Mouse (Mus musculus) CH12.LX (cell line): Measurements from ENCODE around the gene Fga. TPM values are rescaled to one million over a fixed set of nuclear protein-coding genes. Genes with fewer than 3 reads are reported as not detected.

Experiments
- DNase-seq: peaks from one replicate; pipeline ENCODE4 v3.0.0-alpha.2; 2013; ENCODE audit errors: extremely low read depth
- H3K27ac ChIP-seq: 2 replicates; pipeline ENCODE4 v1.5.1; 2012; ENCODE audit warnings: low read depth, mild to moderate bottlenecking, control low read depth, moderate library complexity; ENCODE audit not compliant: insufficient read depth
- H3K27me3 ChIP-seq: replicated peaks from 2 replicates; pipeline ENCODE3; 2012; ENCODE audit warnings: inconsistent platforms
- H3K36me3 ChIP-seq, 2 experiments: replicated peaks in 1 of 2; 2 replicates each; pipeline versions ENCODE3 to v1.6.1; 2012; ENCODE audit warnings: inconsistent platforms in 1 of 2, low read length in 1 of 2, mild to moderate bottlenecking in 1 of 2, mixed read lengths in 1 of 2, moderate library complexity in 1 of 2; ENCODE audit not compliant: control insufficient read depth in 1 of 2, insufficient read depth in 1 of 2
- H3K4me1 ChIP-seq, 2 experiments: 2 replicates each; pipeline ENCODE4 v1.6.1; 2012; ENCODE audit warnings: inconsistent platforms in 1 of 2, moderate library complexity in 1 of 2; ENCODE audit not compliant: insufficient read depth in 2 of 2, control insufficient read depth in 1 of 2
- H3K4me2 ChIP-seq: 2 replicates; pipeline ENCODE4 v1.6.1; 2012; ENCODE audit warnings: low read depth, mild to moderate bottlenecking, control low read depth; ENCODE audit not compliant: poor library complexity, insufficient read depth, severe bottlenecking
- H3K4me3 ChIP-seq, 3 experiments: fragments of 150-350 bp in 1 of 3; sonication (generic) in 1 of 3; replicated peaks in 1 of 3; 2 replicates each; pipeline versions ENCODE3 to v1.5.1; 2011 to 2012; ENCODE audit warnings: low read depth in 2 of 3, low read length in 2 of 3, mild to moderate bottlenecking in 2 of 3, moderate library complexity in 2 of 3, control low read depth in 1 of 3, improper control_type of control experiment in 1 of 3, inconsistent platforms in 1 of 3, mixed read lengths in 1 of 3; ENCODE audit not compliant: poor library complexity in 1 of 3
- H3K79me2 ChIP-seq: replicated peaks from 2 replicates; pipeline ENCODE4 v1.6.1; 2012; ENCODE audit warnings: mild to moderate bottlenecking, moderate library complexity; ENCODE audit not compliant: control insufficient read depth, poor library complexity, insufficient read depth, severe bottlenecking; ENCODE audit errors: extremely low read depth
- H3K9ac ChIP-seq: 2 replicates; pipeline ENCODE4 v1.6.1; 2012; ENCODE audit warnings: low read depth, mild to moderate bottlenecking, control low read depth, moderate library complexity; ENCODE audit not compliant: insufficient read depth
- H3K9me3 ChIP-seq: replicated peaks from 2 replicates; pipeline ENCODE3; 2012; ENCODE audit warnings: low read length, inconsistent platforms, mixed read lengths
- BHLHE40 ChIP-seq: IDR thresholded peaks from 2 replicates; pipeline ENCODE4 v1.6.1; 2011; ENCODE audit warnings: mild to moderate bottlenecking, low read depth, low read length, improper control_type of control experiment
- CHD1 ChIP-seq: IDR thresholded peaks from 2 replicates; pipeline ENCODE4 v1.6.1; 2012; ENCODE audit warnings: low read depth, low read length, improper control_type of control experiment, inconsistent platforms
- CTCF ChIP-seq, 2 experiments: IDR thresholded peaks in 1 of 2; conservative IDR thresholded peaks in 1 of 2; 2 replicates each; pipeline ENCODE4 v1.5.1; 2011 to 2012; ENCODE audit warnings: low read depth in 2 of 2, low read length in 2 of 2, improper control_type of control experiment in 1 of 2, inconsistent platforms in 1 of 2, mild to moderate bottlenecking in 1 of 2, moderate library complexity in 1 of 2
- ELF1 ChIP-seq: IDR thresholded peaks from 2 replicates; pipeline ENCODE4 v1.6.1; 2014; ENCODE audit warnings: low read depth, mild to moderate bottlenecking, inconsistent platforms, low read length, improper control_type of control experiment
- GABPA ChIP-seq: IDR thresholded peaks from 2 replicates; pipeline ENCODE4 v1.6.1; 2012; ENCODE audit warnings: low read depth, low read length, improper control_type of control experiment, inconsistent platforms; ENCODE audit not compliant: insufficient replicate concordance
- HCFC1 ChIP-seq: IDR thresholded peaks from 2 replicates; pipeline ENCODE4 v1.6.1; 2012; ENCODE audit warnings: low read depth, mild to moderate bottlenecking, inconsistent platforms, low read length, improper control_type of control experiment
- IRF4 ChIP-seq: IDR thresholded peaks from 2 replicates; pipeline ENCODE4 v1.6.1; 2014; ENCODE audit warnings: low read depth, mild to moderate bottlenecking, inconsistent platforms, low read length, improper control_type of control experiment
- JUN ChIP-seq: IDR thresholded peaks from 2 replicates; pipeline ENCODE4 v1.6.1; 2011; ENCODE audit warnings: low read depth, mild to moderate bottlenecking, low read length, improper control_type of control experiment, moderate library complexity; ENCODE audit not compliant: insufficient read depth
- KAT2A ChIP-seq: IDR thresholded peaks from 2 replicates; pipeline ENCODE4 v1.6.1; 2012; ENCODE audit warnings: low read length, improper control_type of control experiment, inconsistent platforms; ENCODE audit not compliant: insufficient replicate concordance
- MAX ChIP-seq: IDR thresholded peaks from 2 replicates; pipeline ENCODE4 v1.6.1; 2011; ENCODE audit warnings: low read length, improper control_type of control experiment
- MEF2A ChIP-seq: IDR thresholded peaks from 2 replicates; pipeline ENCODE4 v1.6.1; 2014; ENCODE audit warnings: low read depth, mild to moderate bottlenecking, inconsistent platforms, low read length, improper control_type of control experiment, borderline replicate concordance
- MYC ChIP-seq: IDR thresholded peaks from 2 replicates; pipeline ENCODE4 v1.6.1; 2011; ENCODE audit warnings: low read depth, mild to moderate bottlenecking, improper control_type of control experiment, low read length
- NRF1 ChIP-seq: IDR thresholded peaks from 2 replicates; pipeline ENCODE4 v1.6.1; 2014; ENCODE audit warnings: low read depth, mild to moderate bottlenecking, inconsistent platforms, low read length, improper control_type of control experiment, moderate library complexity
- PAX5 ChIP-seq: IDR thresholded peaks from 2 replicates; pipeline ENCODE4 v1.6.1; 2012; ENCODE audit warnings: low read length, inconsistent platforms, mixed read lengths
- POLR2A ChIP-seq: IDR thresholded peaks from 2 replicates; pipeline ENCODE4 v1.6.1; 2011; ENCODE audit warnings: low read depth, mild to moderate bottlenecking, improper control_type of control experiment, low read length
- POLR2AphosphoS2 ChIP-seq: IDR thresholded peaks from 2 replicates; pipeline ENCODE4 v1.6.1; 2011; ENCODE audit warnings: low read depth, low read length, improper control_type of control experiment
- RAD21 ChIP-seq: IDR thresholded peaks from 2 replicates; pipeline ENCODE4 v1.6.1; 2011; ENCODE audit warnings: low read depth, mild to moderate bottlenecking, low read length, improper control_type of control experiment, moderate library complexity
- RCOR1 ChIP-seq: conservative IDR thresholded peaks from 2 replicates; pipeline ENCODE4 v1.6.1; 2012; ENCODE audit warnings: low read depth, mild to moderate bottlenecking, inconsistent platforms, low read length, improper control_type of control experiment
- SIN3A ChIP-seq: IDR thresholded peaks from 2 replicates; pipeline ENCODE4 v1.6.1; 2012; ENCODE audit warnings: low read length, improper control_type of control experiment, inconsistent platforms
- SMC3 ChIP-seq: IDR thresholded peaks from 2 replicates; pipeline ENCODE4 v1.6.1; 2011; ENCODE audit warnings: low read depth, low read length, improper control_type of control experiment
- TBP ChIP-seq: conservative IDR thresholded peaks from 2 replicates; pipeline ENCODE4 v1.6.1; 2011; ENCODE audit warnings: low read depth, low read length, improper control_type of control experiment
- USF1 ChIP-seq: IDR thresholded peaks from 2 replicates; pipeline ENCODE4 v1.6.1; 2014; ENCODE audit warnings: low read depth, mild to moderate bottlenecking, inconsistent platforms, low read length, improper control_type of control experiment
- USF2 ChIP-seq: conservative IDR thresholded peaks from 2 replicates; pipeline ENCODE4 v1.6.1; 2011; ENCODE audit warnings: low read depth, low read length, improper control_type of control experiment
- ZKSCAN1 ChIP-seq: IDR thresholded peaks from 2 replicates; pipeline ENCODE4 v1.6.1; 2012; ENCODE audit warnings: low read depth, inconsistent platforms, low read length, improper control_type of control experiment, borderline replicate concordance
- dilution Hi-C: fragments of 300-500 bp; cut with MboI; formaldehyde crosslinking; loops from 2 replicates; pipeline ENCODE4 v1.14.3; 2020; ENCODE audit warnings: low sequenced_read_pairs; ENCODE audit not compliant: extremely low pct_unique_long_range_greater_than_20kb, extremely low pct_ligation_motif_present
- in situ Hi-C: fragments of 300-500 bp; cut with MboI; formaldehyde crosslinking; loops from 3 replicates; pipeline ENCODE4 v1.14.3; 2019; ENCODE audit warnings: low sequenced_read_pairs, low pct_ligation_motif_present, low pct_unique_long_range_greater_than_20kb, mixed read lengths
- polyA plus RNA-seq: library from polyadenylated mRNA; unstranded; fragments of >175 nt; gene quantifications from 2 replicates; pipeline ENCODE4 v1.2.1, GENCODE M21; 2012; ENCODE audit warnings: low read depth; ENCODE audit not compliant: insufficient read length
- total RNA-seq, 2 experiments: library from RNA; depleted of rRNA; stranded (reverse); fragments of 300-350 nt in 1 of 2; fragments of >200 nt in 1 of 2; gene quantifications; 2 replicates each; pipeline ENCODE4 v1.2.3; 2012 to 2014

The Fga gene
- total and polyA plus RNA-seq, 3 experiments, result not detected

DNA sequence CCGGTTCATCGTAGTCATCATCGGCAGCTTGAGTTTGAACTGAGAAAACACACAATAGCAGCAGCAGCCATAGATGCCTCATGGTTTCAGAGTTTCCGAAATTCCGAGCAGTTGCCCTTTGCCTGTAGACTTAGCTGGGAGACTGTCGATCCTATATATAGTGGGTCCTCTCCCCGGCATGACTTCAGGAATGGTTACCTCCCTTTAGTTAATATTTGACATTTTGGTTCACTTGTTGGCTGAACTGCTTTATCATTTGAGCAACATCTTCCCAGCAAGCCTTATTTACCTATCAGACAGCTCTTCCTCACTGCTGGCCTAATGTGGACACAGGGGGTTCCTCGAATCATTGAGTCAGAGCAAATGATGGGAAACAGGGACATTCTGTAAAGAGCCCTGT is 23.8 kb downstream of the Fga start, which contains the start of gene Fgb:
Gene Fgb (minus strand): TSS at position 184 of the 400 bp plus-strand sequence.
- DNase-seq, result no peak
- in situ Hi-C loops, result loop anchor here (5.0 to 10.0 kb wide), 2 partner anchors 47 to 175 kb away; partner anchors contain the start of gene Rbm46

DNA sequence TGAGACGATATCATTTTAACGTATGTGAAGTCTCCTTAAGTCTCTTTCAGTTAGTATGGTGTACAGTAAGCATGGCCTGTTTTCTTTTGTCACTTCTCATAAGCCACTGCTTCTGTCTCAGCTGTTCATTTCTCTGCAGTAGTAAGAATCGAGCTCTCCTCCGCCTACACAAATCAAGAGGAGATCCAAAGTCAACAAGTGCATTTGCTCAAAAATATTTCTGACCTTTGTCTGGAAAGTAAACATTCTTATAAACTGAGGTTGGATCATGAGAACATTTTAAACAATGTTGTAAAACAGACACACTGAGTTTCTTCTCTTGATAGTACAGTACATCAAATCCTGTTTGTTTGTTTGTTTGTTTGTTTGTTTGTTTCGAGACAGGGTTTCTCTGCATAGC is 24.8 kb downstream of the Fga start:
- dilution Hi-C loops, result no loop called here
- DNase-seq, result no peak
- H3K27me3 ChIP-seq, result no peaks in the 10 kb centered on the region
- in situ Hi-C loops, result loop anchor here (5.0 to 10.0 kb wide), 2 partner anchors 48 to 176 kb away; partner anchors contain the start of gene Rbm46
- H3K36me3 ChIP-seq, result no peaks in the 10 kb centered on the region
- H3K4me1 ChIP-seq, result peaks cover 0 to 12% of the 10 kb centered on the region in 2 experiments; a peak in 1 of 4 replicates
- no peak overlapping the region for H3K27ac ChIP-seq
- no peaks in the 10 kb centered on the region for H3K9me3 ChIP-seq
- TF ChIP-seq KAT2A (no peak), MYC (no peak), RCOR1 (no peak), SIN3A (no peak), MEF2A (no peak), GABPA (no peak), ZKSCAN1 (no peak), USF2 (no peak), BHLHE40 (no peak)
- TF ChIP-seq, all 38 proteins: peak for 0
- Histone ChIP-seq H3K4me2 (no peak overlapping the region), H3K9ac (no peak overlapping the region), H3K4me3 (no peak overlapping the region), H3K79me2 (peaks cover 2% of the 10 kb centered on the region; the same call in 1 of the 2 replicates)

More for the DNA sequence above, 23.8 kb downstream of the Fga start, which contains the start of gene Fgb:
- no peak within 1 kb of the TSS for H3K4me2 ChIP-seq
- H3K36me3 ChIP-seq, result no peaks in the 10 kb centered on the region
- peaks cover 0 to 12% of the 10 kb centered on the region in 2 experiments; a peak in 1 of 4 replicates for H3K4me1 ChIP-seq
- H3K9ac ChIP-seq, result no peak within 1 kb of the TSS
- H3K79me2 ChIP-seq, result no peaks in the 10 kb centered on the region
- H3K27me3 ChIP-seq, result no peaks in the 10 kb centered on the region
- dilution Hi-C loops, result no loop called here
- no peak within 1 kb of the TSS for H3K4me3 ChIP-seq
- TF ChIP-seq TBP (no peak), NRF1 (no peak)
- no peaks in the 10 kb centered on the region for H3K9me3 ChIP-seq
- no peak within 1 kb of the TSS for H3K27ac ChIP-seq

DNA sequence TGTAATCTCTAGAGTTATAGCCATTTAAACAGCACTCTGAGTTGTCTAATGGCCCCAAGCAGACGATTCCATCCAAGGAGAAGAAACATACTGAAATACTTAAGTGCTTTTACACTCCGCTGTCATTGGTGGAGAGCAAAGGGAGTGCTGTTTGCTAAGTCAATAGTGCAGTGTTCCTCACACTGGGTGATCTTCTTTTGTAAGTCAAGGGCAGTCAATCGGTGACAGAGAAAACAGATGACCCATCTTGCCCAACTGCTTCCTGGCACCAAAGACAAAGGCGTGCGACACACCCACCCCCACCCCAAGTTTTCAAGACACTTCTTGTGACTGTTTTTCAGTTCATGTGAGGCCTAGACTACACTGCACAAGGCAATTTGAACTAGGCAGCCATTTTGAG is 26.2 kb downstream of the Fga start:
- no peak for DNase-seq
- no peaks in the 10 kb centered on the region for H3K9me3 ChIP-seq
- H3K27me3 ChIP-seq, result no peaks in the 10 kb centered on the region
- no peak overlapping the region for H3K4me2 ChIP-seq
- in situ Hi-C loops (loop anchor here (5.0 to 10.0 kb wide), 2 partner anchors 50 to 177 kb away; partner anchors contain the start of gene Rbm46), dilution Hi-C loops (no loop called here)
- no peak overlapping the region for H3K4me3 ChIP-seq
- no peak overlapping the region for H3K9ac ChIP-seq
- no peak for TF ChIP-seq POLR2A
- TF ChIP-seq CHD1, result no peak
- no peak for TF ChIP-seq IRF4
- no peak for TF ChIP-seq JUN
- no peak for TF ChIP-seq RAD21
- no peak for TF ChIP-seq RCOR1
- no peak for TF ChIP-seq SIN3A
- no peak for TF ChIP-seq SMC3
- no peak for TF ChIP-seq MEF2A
- no peak for TF ChIP-seq USF2
- no peak for TF ChIP-seq BHLHE40
- no peak for TF ChIP-seq POLR2AphosphoS2
- no peak for TF ChIP-seq CTCF (conservative IDR thresholded peaks at IDR 0.05 in 1 of 2, IDR thresholded peaks at IDR 0.05 in 1 of 2; ENCODE audit: low read depth in 2 of 2, low read length in 2 of 2)
- TF ChIP-seq HCFC1, result no peak
- no peak for TF ChIP-seq PAX5
- no peak for TF ChIP-seq ELF1
- TF ChIP-seq USF1, result no peak
- no peak for TF ChIP-seq MAX
- TF ChIP-seq NRF1, result no peak
- TF ChIP-seq, all 38 proteins: peak for 0
- Histone ChIP-seq H3K4me1 (peaks cover 0 to 24% of the 10 kb centered on the region in 2 experiments; a peak in 2 of 4 replicates), H3K36me3 (peaks cover 3 to 6% of the 10 kb centered on the region in 2 experiments), H3K27ac (no peak overlapping the region), H3K79me2 (peaks cover 17% of the 10 kb centered on the region)
